Mouse (Mus musculus): ENCODE measurements around the gene 9830107B12Rik.
A peak's percentile ranks its signal among the peaks of the same experiment; 100 is the strongest.
"Not testable (repeated sequence)": the region's sequence is repeated elsewhere in the genome, so short reads cannot be mapped to it uniquely, and the experiment has no call there.

Gene 9830107B12Rik

DNA sequence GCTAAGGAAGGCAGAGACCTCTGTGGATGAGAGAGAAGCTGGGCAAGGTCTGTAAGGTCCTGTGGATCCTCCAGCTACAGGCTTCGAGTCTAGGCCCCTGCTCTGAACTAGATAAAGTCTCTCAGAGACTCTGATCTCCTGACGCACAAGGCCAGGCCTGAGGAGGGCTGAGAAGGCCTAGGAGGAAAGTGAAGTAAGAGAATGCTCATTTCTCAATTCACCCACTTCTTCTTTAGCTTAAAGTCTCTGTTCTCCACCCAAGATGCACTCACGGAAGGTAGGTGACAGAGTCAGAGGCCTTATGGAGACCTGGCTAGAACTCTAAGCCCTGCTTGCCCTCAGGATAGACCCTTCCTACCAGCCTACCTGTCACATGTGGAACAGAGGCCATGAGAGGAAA is at the start of gene 9830107B12Rik:
Gene 9830107B12Rik (minus strand): TSS at position 149 of the 400 bp plus-strand sequence.
- DNase-seq (ENCODE audit: low read depth), result no peak

DNA sequence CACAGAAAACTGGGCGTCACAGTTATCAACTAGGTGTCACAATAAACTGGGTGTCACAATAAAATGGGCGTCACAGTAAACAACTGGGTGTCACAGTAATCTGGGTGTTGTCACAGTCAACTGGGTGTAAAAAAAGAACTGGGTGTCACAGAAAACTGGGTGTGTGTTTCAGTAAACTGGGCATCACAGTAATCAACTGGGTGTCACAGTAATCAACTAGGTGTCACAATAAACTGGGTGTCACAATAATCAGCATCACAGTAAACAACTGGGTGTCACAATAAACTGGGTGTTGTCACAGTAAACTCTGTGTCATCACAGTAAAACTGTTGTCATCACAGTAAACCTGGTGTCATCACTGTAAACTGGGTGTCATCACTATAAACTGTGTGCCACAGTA is 46.3 kb upstream of the 9830107B12Rik start:
- no peak for DNase-seq (ENCODE audit: low read depth)

DNA sequence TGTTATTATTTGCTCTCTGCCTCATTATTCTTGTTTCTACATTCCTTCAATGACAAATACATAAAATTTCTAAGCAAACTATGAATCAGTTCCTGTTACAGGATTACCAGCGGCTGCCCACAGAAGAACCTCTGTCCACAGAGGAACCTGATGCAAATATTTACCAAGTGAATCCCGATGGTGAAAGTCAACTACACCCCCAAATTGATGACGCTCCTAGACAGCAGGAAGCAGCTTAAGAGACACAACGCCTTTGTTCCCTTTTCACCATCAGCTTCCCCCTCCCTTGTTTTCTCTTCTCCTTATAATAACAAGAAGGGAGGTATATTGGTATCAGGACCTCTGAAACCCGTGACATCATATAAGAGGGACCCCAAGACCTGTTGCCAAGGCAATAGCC is 39.2 kb upstream of the 9830107B12Rik start:
- no peak for DNase-seq (ENCODE audit: low read depth)

DNA sequence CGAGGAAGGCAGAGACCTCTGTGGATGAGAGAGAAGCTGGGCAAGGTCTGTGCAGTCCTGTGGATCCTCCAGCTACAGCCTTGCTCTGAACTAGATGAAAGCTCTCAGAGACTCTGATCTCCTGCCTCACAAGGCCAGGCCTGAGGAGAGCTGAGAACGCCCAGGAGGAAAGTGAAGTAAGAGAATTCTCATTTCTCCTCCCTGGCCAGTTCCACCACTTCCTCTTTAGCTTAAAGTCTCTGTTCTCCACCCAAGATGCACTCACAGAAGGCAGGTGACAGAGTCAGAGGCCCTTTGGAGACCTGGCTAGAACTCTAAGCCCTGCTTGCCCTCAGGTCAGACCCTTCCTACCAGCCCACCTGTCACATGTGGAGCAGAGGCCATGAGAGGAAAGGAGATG is 21.0 kb upstream of the 9830107B12Rik start, which contains the start of gene A530064D06Rik:
Gene A530064D06Rik (minus strand): TSS at position 173 of the 400 bp plus-strand sequence.
- not testable (repeated sequence) for DNase-seq (ENCODE audit: low read depth)

DNA sequence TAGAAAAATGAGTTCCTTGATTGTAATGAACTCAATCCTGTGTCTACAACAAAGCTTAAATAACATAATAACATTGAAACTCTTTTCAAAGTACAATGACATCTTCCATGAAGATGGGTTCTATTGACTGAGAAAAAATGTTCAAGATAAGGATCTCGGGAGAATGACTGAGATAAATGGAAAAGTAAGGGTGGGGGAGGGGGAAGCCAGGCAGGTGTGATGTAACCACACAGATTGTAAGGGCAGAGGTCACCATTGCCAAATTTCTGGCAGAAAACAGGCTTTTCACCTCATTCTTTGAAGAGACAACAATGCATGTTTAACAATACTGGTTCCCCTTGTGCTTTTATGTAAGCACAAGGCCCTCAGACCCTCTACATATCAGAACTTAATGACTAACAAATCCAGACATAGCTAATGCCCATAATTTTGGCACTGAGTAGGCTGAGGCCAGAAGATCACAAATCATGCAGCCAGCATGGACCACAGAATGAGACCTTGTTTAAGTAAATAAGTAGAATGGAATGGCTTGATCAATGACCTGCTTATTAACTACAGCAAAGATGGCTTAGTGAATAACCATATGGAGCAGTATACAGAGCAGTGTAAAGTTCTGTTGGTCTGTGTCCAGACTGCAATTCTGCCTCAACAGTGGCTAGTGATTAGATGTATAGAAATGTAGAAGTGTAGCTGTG is 11.5 kb upstream of the 9830107B12Rik start:
- no peak for DNase-seq (ENCODE audit: low read depth)

DNA sequence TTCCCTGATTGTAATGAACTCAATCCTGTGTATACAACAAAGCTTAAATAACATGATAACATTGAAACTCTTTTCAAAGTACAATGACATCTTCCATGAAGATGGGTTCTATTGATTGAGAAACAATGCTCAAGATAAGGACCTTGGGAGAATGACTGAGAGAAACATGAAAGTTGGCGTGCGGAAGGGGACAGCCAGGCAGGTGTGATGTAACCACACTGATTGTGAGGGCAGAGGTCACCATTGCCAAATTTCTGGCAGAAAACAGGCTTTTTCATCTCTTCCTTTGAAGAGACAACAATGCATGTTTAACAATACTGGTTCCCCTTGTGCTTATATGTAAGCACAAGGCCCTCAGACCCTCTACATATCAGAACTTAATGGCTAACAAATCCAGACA is 13.3 kb downstream of the 9830107B12Rik start:
- DNase-seq (ENCODE audit: low read depth), result no peak

DNA sequence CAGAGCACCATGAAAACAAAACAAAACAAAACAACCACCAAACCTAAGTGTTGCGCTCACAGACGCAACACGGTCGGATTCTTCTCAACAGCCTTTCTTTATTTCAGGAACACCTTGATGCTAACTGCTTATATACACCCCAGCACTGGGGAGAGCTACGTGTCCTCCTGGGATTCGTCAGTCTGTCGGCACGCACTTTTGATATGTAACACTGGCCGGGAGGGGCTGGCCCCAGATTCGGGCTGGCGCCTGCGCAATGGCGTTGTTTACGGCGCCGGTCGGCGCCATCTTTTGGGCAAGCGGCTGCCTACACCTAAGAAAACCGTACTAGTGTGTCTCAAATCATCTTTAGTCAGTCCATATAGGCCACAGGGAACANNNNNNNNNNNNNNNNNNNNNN is 25.6 kb downstream of the 9830107B12Rik start:
- no peak for DNase-seq (ENCODE audit: low read depth)

DNA sequence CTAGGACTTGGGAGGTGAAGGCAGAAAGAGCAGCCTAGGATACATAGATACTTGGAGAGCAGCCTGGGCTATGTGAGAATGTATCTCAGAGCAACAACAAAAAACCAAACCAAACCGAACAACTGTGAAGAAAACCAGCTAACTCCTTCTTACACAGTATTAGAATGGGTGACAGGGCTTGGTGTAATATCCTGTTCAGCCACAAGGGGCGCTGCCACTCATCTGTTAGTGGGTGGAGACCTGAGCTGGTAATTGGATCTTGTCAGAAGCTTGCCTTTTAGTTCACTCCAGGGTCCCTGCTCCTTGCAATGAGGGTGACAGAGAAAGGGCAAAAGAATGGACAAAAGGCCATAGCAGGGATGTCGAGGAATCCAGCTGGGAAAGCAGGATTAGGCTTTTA is 26.4 kb downstream of the 9830107B12Rik start:
- peak; percentile 74 for DNase-seq (ENCODE audit: low read depth)

DNA sequence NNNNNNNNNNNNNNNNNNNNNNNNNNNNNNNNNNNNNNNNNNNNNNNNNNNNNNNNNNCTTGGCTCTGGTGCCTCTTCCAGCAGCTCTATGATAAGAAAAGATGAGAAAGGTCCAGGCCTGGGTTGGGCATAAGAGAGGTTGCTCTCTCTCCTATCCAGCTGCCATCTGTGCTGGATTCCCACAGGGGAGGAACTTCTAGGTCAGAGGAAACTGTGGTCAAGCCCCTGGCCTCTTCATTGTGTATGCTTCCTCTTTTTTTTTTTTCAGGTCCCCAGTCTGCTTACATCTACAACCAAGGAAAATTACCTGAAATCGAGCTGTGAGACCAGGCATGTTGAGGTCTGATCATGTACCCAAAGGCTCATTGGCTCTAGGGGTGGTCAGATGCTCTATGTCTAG is 27.5 kb downstream of the 9830107B12Rik start:
- DNase-seq (ENCODE audit: low read depth), result no peak

DNA sequence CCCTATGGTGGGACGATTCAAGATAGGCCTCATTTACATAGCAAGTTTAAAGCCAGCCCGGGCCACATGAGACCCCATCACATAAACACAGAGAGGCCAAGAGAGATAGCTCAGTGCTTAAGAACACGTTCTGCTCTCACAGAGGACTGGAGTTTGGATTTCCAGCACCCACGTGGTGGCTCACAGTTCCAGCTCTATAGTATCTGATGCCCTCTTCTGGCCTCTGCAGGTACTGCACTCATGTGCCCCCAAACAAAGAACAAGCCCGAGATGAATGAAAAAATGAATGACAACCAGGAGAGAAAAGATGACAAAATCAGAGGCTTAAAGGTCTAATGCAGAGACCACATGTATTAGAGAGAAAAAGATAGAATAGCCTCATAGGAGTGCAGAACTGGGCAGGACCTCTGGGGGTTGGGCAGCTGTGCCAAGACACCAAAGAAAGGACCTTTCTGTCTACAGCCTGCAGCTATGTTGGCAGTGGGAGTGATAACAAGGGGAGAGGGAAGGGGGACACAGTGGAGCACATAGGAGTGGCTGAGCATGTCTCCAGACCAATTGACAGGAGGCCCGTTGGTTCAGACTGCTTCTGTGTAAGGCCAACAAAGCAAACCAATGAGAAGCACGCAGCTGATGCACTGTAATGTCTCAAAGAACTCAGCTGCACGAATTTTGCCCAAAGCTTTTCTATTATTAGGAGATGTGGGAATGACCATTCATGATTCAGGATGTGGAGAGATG is 35.4 kb downstream of the 9830107B12Rik start:
- peak; percentile 68 for DNase-seq (ENCODE audit: low read depth)

DNA sequence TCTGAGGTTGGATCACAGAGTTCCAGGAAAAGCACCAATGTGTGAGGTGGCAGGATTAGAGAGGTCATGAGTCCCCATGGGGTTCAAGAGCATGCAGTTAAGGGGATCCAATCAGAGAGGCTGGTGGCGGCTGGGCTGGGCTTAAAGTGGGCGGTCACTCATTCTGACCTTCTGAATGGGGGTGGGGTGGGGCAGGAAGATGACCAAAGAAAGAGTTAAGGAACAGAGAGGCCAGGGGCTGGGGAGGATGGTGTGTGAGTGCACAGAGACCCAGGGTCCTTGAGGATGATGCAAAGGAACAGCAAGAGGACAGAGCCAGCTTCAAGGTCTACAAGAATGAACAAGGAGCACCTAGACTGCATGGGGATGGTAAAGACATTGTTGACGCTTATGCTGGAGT is 37.5 kb downstream of the 9830107B12Rik start:
- DNase-seq (ENCODE audit: low read depth), result no peak

DNA sequence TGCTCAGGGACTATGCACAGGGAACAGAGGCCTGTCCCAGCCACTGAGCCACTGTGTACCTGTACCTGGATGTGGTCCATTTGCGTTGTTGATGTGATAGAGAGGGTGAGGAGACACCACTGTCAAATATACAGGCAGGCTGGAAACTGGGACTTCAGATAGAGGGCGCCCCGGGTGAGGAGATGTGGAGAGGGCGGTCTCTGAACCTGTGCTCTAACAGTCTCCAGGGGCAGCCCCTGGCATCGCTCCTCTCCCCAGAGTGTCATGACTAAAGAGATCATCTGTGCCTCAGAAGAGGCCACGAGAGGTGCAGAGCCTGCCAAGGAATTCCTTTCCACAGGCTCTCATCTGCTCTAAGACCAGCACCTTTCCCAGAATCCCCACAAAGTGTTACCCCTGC is 38.2 kb downstream of the 9830107B12Rik start:
- DNase-seq (ENCODE audit: low read depth), result no peak

DNA sequence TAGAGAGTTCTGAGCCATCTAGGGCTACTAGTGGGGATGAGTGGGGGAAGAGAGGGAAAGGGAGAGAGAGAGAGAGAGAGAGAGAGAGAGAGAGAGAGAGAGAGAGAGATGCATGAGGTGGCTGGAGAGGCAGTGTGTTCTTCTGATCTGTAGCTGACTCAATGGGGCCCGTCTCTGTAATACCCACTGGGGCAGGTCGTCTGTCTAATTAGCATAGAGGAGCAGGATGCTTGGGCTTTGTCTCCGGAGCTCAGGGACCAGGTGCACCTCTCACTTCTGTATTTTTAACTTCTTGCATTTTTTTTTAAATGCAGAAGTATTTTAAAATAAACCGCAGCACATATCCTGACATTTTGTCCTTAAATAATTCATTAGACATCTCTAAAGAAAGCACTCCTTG is 38.7 kb downstream of the 9830107B12Rik start:
- DNase-seq (ENCODE audit: low read depth), result no peak

DNA sequence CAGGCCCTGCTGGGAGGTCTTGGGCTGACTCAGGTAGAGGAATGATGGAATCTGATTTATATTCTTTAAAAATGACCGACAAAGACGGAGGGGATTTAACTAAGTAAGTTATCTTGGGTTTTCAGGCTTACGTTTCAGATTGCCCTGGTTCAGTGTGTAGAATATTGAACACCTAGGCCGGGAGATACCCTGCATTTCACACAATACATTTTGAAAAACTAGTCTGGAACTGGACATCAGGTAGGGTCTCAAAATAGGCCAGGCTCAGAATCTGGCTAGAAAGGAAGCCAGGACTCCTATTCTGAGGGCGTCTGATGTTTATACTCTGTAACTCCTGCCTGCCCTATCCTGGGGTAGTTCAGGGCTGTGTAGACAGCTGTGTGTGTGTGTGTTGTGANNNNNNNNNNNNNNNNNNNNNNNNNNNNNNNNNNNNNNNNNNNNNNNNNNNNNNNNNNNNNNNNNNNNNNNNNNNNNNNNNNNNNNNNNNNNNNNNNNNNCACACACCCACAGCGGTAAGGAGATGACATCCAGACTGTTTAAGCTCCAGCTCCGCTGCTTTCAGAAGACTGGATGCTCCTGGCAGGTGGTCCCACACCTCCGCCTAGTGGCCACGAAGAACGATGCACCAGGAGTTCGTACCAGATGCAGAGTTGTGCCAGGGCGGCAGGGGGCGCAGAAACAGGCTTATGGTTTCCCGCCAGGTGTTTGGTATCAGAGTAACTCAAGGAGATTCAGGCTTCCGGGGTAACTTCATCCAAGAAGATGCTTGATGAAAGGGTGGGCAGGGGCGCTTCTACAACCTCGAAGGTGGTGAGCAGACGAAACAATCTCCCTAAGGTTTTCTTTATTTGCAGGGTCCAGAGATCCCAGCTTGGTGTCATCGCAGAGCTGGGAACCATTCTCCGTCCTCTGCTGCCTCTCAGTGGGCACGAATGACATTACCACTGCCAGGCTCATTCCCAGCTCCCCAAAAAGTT is 45.3 kb downstream of the 9830107B12Rik start:
- DNase-seq (ENCODE audit: low read depth), result peak; percentile 91

DNA sequence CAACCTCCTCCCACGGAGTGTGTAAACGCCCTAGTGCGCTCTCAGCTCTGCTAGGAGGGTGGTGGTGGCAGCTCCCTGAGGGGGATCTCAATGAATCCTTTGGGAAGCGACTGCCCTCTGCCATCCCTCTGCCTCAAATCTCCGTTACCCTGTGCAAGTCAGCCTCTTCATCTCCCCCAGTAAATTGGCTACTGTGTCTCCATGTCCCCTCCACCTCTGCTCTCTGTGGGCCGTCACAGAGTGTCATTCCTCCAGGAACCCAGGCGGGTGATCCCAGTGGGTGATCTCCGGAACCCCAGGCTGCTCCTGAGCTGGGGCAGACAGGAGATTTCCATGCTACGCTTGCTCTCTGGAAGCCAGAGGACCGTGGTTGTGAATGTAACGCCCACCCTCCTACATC is 46.8 kb downstream of the 9830107B12Rik start:
- no peak for DNase-seq (ENCODE audit: low read depth)

DNA sequence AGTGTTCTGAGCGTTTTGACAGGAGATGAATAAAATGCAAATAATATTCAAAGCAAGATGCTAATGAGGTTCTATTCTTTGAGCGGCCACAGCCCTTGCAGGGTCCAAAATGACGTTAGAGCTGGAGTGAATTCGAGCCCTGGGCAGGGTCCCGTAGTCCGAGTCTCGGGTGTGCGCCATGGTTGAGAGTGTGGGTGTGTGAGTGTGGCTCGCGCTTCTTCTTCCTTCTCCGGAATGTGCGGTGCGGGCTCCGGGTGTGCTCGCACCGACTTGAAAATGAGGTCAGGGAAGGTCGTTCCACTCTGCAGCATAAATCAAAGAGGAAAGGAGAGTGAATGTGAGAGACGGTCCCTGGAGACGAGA is 47.6 kb downstream of the 9830107B12Rik start:
- DNase-seq (ENCODE audit: low read depth), result peak; percentile 33

DNA sequence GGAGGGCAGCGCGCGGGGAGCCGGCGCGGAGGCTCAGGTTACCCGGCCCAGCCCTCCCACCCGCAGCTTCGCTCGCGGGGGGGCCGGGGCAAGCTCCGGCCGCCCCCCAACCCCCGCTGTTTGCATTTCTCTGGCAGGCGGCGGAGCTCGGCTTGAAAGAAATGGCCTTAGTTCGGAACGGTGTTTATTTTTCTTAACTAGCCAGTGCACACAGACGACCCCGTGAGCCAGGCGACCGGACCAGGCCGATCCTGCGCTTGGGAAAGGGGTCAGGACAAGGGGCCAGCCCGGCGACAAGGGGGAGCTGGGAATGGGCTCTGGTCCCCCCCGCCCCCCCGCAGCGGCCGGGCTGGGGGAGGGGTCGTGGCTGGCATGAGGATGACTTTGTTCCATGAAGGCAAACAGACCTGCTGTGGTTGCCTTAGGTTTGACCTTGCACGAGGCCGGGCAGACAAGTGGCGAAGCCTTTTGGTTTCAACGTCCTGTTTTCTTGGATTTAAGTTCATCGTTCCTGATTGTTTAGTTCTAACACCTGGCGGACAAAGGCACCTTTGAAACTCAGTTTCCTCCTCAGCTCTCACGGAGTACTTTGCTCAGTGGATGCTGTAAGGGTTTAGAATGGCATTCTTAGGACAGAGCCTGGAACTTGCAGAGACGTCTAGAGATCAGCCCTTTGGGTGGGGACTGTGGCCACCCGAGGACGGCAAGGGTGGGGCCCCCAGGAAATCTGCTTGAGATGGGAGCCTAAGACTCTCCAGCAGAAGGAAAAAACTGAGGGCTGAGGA is 48.1 kb downstream of the 9830107B12Rik start:
- no peak for DNase-seq (ENCODE audit: low read depth)

DNA sequence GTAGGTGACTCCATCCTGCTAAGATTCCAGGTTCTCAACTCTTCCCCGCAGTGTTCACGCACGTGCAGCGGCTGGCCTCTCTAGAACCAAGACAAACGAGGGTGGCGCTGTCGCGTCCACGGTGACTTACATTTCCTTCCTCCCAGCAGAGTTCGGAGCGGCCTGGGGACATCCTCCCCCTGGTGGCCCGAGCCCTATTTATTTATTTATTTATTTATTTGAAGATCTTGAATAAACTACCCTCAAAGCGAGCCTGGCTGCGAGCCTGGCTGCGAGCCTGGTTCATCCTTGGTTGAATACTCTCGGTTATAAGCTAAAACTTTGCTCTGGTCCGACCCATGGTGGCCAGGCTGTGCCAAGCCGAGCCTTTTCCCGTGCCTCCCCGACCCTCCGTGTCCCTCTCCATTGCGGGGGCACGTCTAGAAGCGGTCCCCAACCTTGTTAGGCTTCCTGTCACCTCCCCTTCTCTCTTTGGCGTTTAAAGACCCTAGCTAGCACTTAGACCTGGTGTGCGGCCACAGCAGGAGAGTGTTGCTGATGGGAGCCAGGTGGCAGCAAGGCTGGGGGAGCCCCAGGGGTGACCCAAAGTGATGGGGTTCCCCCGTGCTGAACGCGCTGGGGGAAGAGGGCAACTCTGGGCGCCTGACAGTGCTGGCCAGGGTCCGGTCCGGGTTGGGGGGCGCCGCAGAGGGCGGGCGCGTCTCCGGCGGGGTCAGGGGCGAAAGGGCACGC is 48.9 kb downstream of the 9830107B12Rik start:
- DNase-seq (ENCODE audit: low read depth), result peak; percentile 72

DNA sequence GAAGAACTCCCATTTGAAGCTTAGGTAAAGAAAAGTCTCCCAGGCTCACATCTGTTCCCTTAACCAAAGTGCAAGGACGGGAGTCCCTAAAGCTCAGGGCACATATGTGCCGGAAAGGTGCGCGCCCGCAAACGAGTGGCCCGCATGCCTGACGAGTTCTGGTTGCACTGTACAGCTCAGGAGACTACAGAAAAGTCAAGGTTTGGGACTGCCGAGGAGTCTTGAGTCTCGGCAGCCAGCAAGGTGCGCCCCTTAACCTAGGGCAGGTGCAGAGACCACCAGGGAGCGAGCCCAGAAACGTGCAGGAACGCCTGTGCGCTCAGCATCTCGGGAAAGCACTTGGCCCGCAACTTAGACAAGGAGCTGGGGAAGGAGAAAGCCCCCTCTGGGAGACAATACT is 49.7 kb downstream of the 9830107B12Rik start:
- peak; percentile 20 for DNase-seq (ENCODE audit: low read depth)

DNA sequence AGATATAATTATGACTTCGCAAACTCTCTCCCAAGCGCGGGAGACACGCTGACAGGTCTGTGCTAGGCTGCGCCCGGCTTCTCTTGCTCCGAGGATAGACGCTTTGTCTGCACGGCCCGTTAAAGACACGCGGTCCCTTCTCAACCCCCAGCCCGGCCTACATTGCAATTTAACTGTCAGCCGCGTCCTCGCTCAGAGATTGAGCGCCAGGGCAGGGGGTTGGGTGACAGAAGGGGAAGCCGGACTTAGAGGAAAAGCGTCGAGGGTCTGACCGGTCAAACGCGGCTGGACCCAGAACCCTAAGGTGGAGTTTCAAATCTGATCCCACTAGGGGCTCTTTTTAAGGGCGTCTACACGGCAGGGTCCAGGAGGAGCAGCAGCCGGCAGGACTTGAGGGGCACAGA is 50.3 kb downstream of the 9830107B12Rik start:
- peak; percentile 16 for DNase-seq (ENCODE audit: low read depth)
